Comparison of ENCODE assay signal across 17 mouse cellular contexts in genomic region chr3:127630735-127631372, GRCm38 (mm10). TPM values are rescaled to one million over a fixed set of nuclear protein-coding genes. Genes with fewer than 3 reads are reported as not detected.
A peak's percentile ranks its signal among the peaks of the same experiment; 100 is the strongest.
DNase-seq lines count a peak whose midpoint lies in the region; ATAC-seq lines count a peak whose summit lies in the region.
"Had no signal": no experiment of that assay in that cellular context is flagged by ENCODE, and none has a peak within 500 bp of the region (broad histone marks: within the 10 kb centered on the region; RNA-seq: fewer than 3 reads in every experiment).

No protein-coding gene starts in this region.

- no peaks in the 10 kb centered on the region for H3K9me3 ChIP-seq in intestine, embryonic 14.5 days (ENCODE audit: control insufficient read depth, low read length)
- no peaks in the 10 kb centered on the region for H3K9me3 ChIP-seq in intestine, embryonic 16.5 days (ENCODE audit: control insufficient read depth, low read length)
- H3K9me3 ChIP-seq in forebrain, embryonic 11.5 days (ENCODE audit: control insufficient read depth, low read length): no peaks in the 10 kb centered on the region
- H3K9me3 ChIP-seq in forebrain, embryonic 16.5 days (ENCODE audit: control insufficient read depth, low read length): no peaks in the 10 kb centered on the region
- no peaks in the 10 kb centered on the region for H3K9me3 ChIP-seq in neural tube, embryonic 11.5 days (ENCODE audit: control insufficient read depth, low read length)
- H3K9me3 ChIP-seq: embryonic facial prominence, embryonic 15.5 days; heart, embryonic 12.5 days; liver, embryonic 13.5 days had no signal

- peaks cover 15% of the 10 kb centered on the region for H3K4me1 ChIP-seq in intestine, embryonic 14.5 days (replicated peaks; ENCODE audit: control insufficient read depth, insufficient read depth, low read length)
- peaks cover 28% of the 10 kb centered on the region for H3K4me1 ChIP-seq in intestine, embryonic 16.5 days (ENCODE audit: control insufficient read depth, insufficient read depth, low read length)
- peaks cover 28% of the 10 kb centered on the region for H3K4me1 ChIP-seq in forebrain, embryonic 11.5 days (replicated peaks; ENCODE audit: control insufficient read depth, insufficient read depth, low read length)
- peaks cover 56% of the 10 kb centered on the region for H3K4me1 ChIP-seq in forebrain, embryonic 16.5 days (replicated peaks; ENCODE audit: control insufficient read depth, insufficient read depth, low read length)
- H3K4me1 ChIP-seq in neural tube, embryonic 11.5 days (ENCODE audit: control insufficient read depth, insufficient read depth, low read length): peaks cover 31% of the 10 kb centered on the region

- peaks cover 97% of the 10 kb centered on the region for H3K27me3 ChIP-seq in intestine, embryonic 14.5 days (replicated peaks; ENCODE audit: control insufficient read depth, insufficient read depth, low read length)
- H3K27me3 ChIP-seq in intestine, embryonic 16.5 days (replicated peaks; ENCODE audit: control insufficient read depth, insufficient read depth, low read length): peaks cover 60% of the 10 kb centered on the region
- H3K27me3 ChIP-seq in forebrain, embryonic 11.5 days (ENCODE audit: control insufficient read depth, insufficient read depth, low read length): peaks cover 74% of the 10 kb centered on the region
- H3K27me3 ChIP-seq in forebrain, embryonic 16.5 days (replicated peaks; ENCODE audit: control insufficient read depth, insufficient read depth, low read length): peaks cover 16% of the 10 kb centered on the region
- peaks cover 83% of the 10 kb centered on the region for H3K27me3 ChIP-seq in neural tube, embryonic 11.5 days (ENCODE audit: control insufficient read depth, insufficient read depth, low read length)

- no peak for ATAC-seq in intestine, embryonic 14.5 days (replicated peaks; ENCODE audit: low FRiP score, low TSS enrichment, low read depth)
- no peak for ATAC-seq in intestine, embryonic 16.5 days
- no peak for ATAC-seq in forebrain, embryonic 11.5 days (replicated peaks; ENCODE audit: low FRiP score)
- ATAC-seq in forebrain, embryonic 16.5 days: no peak
- no peak for ATAC-seq in neural tube, embryonic 11.5 days (ENCODE audit: insufficient read depth, low FRiP score, low TSS enrichment)
- ATAC-seq: lung, postnatal 0 days had no signal

- no peak overlapping the region for H3K4me2 ChIP-seq in intestine, embryonic 14.5 days (ENCODE audit: low read length)
- H3K4me2 ChIP-seq in intestine, embryonic 16.5 days (ENCODE audit: low read depth, low read length): no peak overlapping the region
- peak overlapping the region; percentile 71 for H3K4me2 ChIP-seq in forebrain, embryonic 11.5 days (ENCODE audit: low read depth, low read length, severe bottlenecking)
- H3K4me2 ChIP-seq in forebrain, embryonic 16.5 days (ENCODE audit: low read length): peak overlapping the region; percentile 76
- H3K4me2 ChIP-seq in neural tube, embryonic 11.5 days (ENCODE audit: low read depth): peak overlapping the region; percentile 69; the same call in 1 of the 2 replicates
- H3K4me2 ChIP-seq: embryonic facial prominence, embryonic 15.5 days; heart, embryonic 12.5 days; liver, embryonic 13.5 days had no signal

- H3K36me3 ChIP-seq in intestine, embryonic 14.5 days (ENCODE audit: control insufficient read depth, insufficient read depth, low read length): no peaks in the 10 kb centered on the region
- no peaks in the 10 kb centered on the region for H3K36me3 ChIP-seq in intestine, embryonic 16.5 days (ENCODE audit: control insufficient read depth, insufficient read depth, low read length)
- H3K36me3 ChIP-seq in forebrain, embryonic 11.5 days (ENCODE audit: control insufficient read depth, insufficient read depth, low read length): no peaks in the 10 kb centered on the region
- H3K36me3 ChIP-seq in forebrain, embryonic 16.5 days (ENCODE audit: control insufficient read depth, insufficient read depth): no peaks in the 10 kb centered on the region
- no peaks in the 10 kb centered on the region for H3K36me3 ChIP-seq in neural tube, embryonic 11.5 days (ENCODE audit: control insufficient read depth, insufficient read depth, low read length)
- H3K36me3 ChIP-seq: embryonic facial prominence, embryonic 15.5 days; G1E; heart, embryonic 12.5 days; liver, embryonic 13.5 days had no signal

- no peak overlapping the region for H3K27ac ChIP-seq in intestine, embryonic 14.5 days (ENCODE audit: low read depth)
- H3K27ac ChIP-seq in intestine, embryonic 16.5 days (ENCODE audit: low read length): no peak overlapping the region
- no peak overlapping the region; the same call in 1 of the 2 replicates for H3K27ac ChIP-seq in forebrain, embryonic 11.5 days (ENCODE audit: low read depth, low read length)
- 0 out of 2 replicates have a peak overlapping the region, but pooled peaks have one; percentile 51 for H3K27ac ChIP-seq in forebrain, embryonic 16.5 days (ENCODE audit: low read length)
- H3K27ac ChIP-seq in neural tube, embryonic 11.5 days (ENCODE audit: low read depth, low read length): no peak overlapping the region
- H3K27ac ChIP-seq: embryonic facial prominence, embryonic 15.5 days; liver, embryonic 13.5 days had no signal

- peak; percentile 56 for DNase-seq in intestine, embryonic 14.5 days (ENCODE audit: low spot score)
- no peak for DNase-seq in forebrain, embryonic 11.5 days (ENCODE audit: low spot score)
- DNase-seq in neural tube, embryonic 11.5 days (ENCODE audit: low spot score): no peak
- DNase-seq in right cerebral cortex, adult 18-20 months: no peak
- DNase-seq in B cell, adult 2 months: no peak
- DNase-seq: cerebellum, adult 18-20 months; gastrocnemius, postnatal 14 days; heart, postnatal 4 days; kidney, postnatal 4 days; layer of hippocampus, postnatal 36 days; liver, embryonic 13.5 days had no signal

- H3K9ac ChIP-seq in intestine, embryonic 14.5 days (ENCODE audit: low read length): no peak overlapping the region
- no peak overlapping the region for H3K9ac ChIP-seq in intestine, embryonic 16.5 days (ENCODE audit: low read depth, low read length)
- H3K9ac ChIP-seq in forebrain, embryonic 11.5 days (ENCODE audit: low read length): peak overlapping the region; percentile 13; the same call in 1 of the 2 replicates
- H3K9ac ChIP-seq in forebrain, embryonic 16.5 days (replicated peaks; ENCODE audit: low read depth, low read length): no peak overlapping the region
- H3K9ac ChIP-seq in neural tube, embryonic 11.5 days (ENCODE audit: low read length): no peak overlapping the region
- H3K9ac ChIP-seq: embryonic facial prominence, embryonic 15.5 days; heart, embryonic 12.5 days; liver, embryonic 13.5 days had no signal

- H3K4me3 ChIP-seq in intestine, embryonic 14.5 days (ENCODE audit: low read depth, low read length): no peak overlapping the region
- H3K4me3 ChIP-seq in intestine, embryonic 16.5 days (ENCODE audit: low read length): no peak overlapping the region
- no peak overlapping the region for H3K4me3 ChIP-seq in forebrain, embryonic 11.5 days (ENCODE audit: low read depth, low read length)
- no peak overlapping the region for H3K4me3 ChIP-seq in forebrain, embryonic 16.5 days (replicated peaks; ENCODE audit: low read length)
- H3K4me3 ChIP-seq in neural tube, embryonic 11.5 days (ENCODE audit: low read depth, low read length): 0 out of 2 replicates have a peak overlapping the region, but pooled peaks have one; percentile 2
- H3K4me3 ChIP-seq: embryonic facial prominence, embryonic 15.5 days; heart, embryonic 12.5 days; liver, embryonic 13.5 days had no signal

- WGBS in intestine, embryonic 14.5 days: 5% methylated on average over 17 of the region's 17 CpGs
- WGBS in intestine, embryonic 16.5 days: 5% methylated on average over 17 of the region's 17 CpGs
- 2% methylated on average over 17 of the region's 17 CpGs for WGBS in forebrain, embryonic 11.5 days
- 9% methylated on average over 17 of the region's 17 CpGs for WGBS in forebrain, embryonic 16.5 days
- WGBS in neural tube, embryonic 11.5 days: 2% methylated on average over 17 of the region's 17 CpGs

RNA-seq across cellular contexts. Expression of gene Neurog2, which starts 2.1 kb away (rescaled TPM):
- polyA plus RNA-seq in intestine, embryonic 14.5 days (2014; fragmentation: Nextera tagmentation; extraction: Ambion mirVana): not detected in 2 replicates
- not detected in 2 replicates for polyA plus RNA-seq in intestine, embryonic 16.5 days (2015; fragmentation: Nextera tagmentation; extraction: Ambion mirVana)
- 88.6 and 94.4 TPM in 2 replicates for polyA plus RNA-seq in forebrain, embryonic 11.5 days (2014; fragmentation: Nextera tagmentation; extraction: Ambion mirVana)
- 53.3 and 71.3 TPM in 2 replicates for polyA plus RNA-seq in forebrain, embryonic 16.5 days (2015; fragmentation: Nextera tagmentation; extraction: Ambion mirVana)
- polyA plus RNA-seq in neural tube, embryonic 11.5 days (2014; fragmentation: Nextera tagmentation; extraction: Ambion mirVana): 38.8 and 41.2 TPM in 2 replicates
- polyA plus RNA-seq: G1E; liver, embryonic 13.5 days; lung, postnatal 0 days had no signal

Comparison
In these comparisons a context has a peak if more than half of its experiments do, and no peak if none do; other contexts are left out.
1. H3K4me2 ChIP-seq: peak in forebrain, embryonic 11.5 days (single experiment), forebrain, embryonic 16.5 days (single experiment) and neural tube, embryonic 11.5 days (single experiment); none in intestine, embryonic 14.5 days (single experiment) and intestine, embryonic 16.5 days (single experiment).
2. RNA of gene Neurog2, which starts 2.1 kb away (polyA plus RNA-seq): 88.6 to 94.4 TPM in forebrain, embryonic 11.5 days, 53.3 to 71.3 TPM in forebrain, embryonic 16.5 days and 38.8 to 41.2 TPM in neural tube, embryonic 11.5 days; not detected in intestine, embryonic 14.5 days and not detected in intestine, embryonic 16.5 days; every median in the first group is over 10 times any median in the second.